Mouse (Mus musculus) gastrocnemius, postnatal 4 days (tissue): ENCODE data around the gene Gda. TPM values are rescaled to one million over a fixed set of nuclear protein-coding genes. Genes with fewer than 3 reads are reported as not detected.
A peak's percentile ranks its signal among the peaks of the same experiment; 100 is the strongest.

ENCODE experiments used
- DNase-seq, 2 experiments: peaks; one replicate each; pipeline ENCODE4 v3.0.0; 2021 to 2022; ENCODE audit warnings: low spot score in 2 of 2, mixed read lengths in 2 of 2
- long read RNA-seq, 2 experiments: library from polyadenylated mRNA; stranded (forward); transcript quantifications; one replicate each; pipeline ENCODE4 v2.0.0; 2021
- total RNA-seq, 2 experiments: library from RNA; stranded (reverse); gene quantifications; 2 replicates each; pipeline ENCODE4 v1.2.3; 2021

Gene Gda
- 1 to 10 TPM; 1.0 to 1.4 TPM for total RNA-seq
- long read RNA-seq, experiment 1, full-length matches to known transcripts: 1 of 1 reads
- long read RNA-seq, experiment 1, partial matches to known transcripts: 0 of 1 reads
- long read RNA-seq, experiment 1, other reads (novel, unspliced or antisense): 0 of 1 reads
- long read RNA-seq, experiment 2, partial matches to known transcripts: 0 of 2 reads
- long read RNA-seq, experiment 2, other reads (novel, unspliced or antisense): 2 of 2 reads

- no peak for DNase-seq
Measured at GRCm38 (mm10) chr19:21473345-21473744, at the start of gene Gda. Gene Gda, minus strand, starts transcription at chr19:21473445.

GRCm38 (mm10) chr19:21520280-21520679 lies 47.0 kb upstream of the Gda start:
- DNase-seq: no peak

GRCm38 (mm10) chr19:21510116-21510515 lies 36.9 kb upstream of the Gda start:
- DNase-seq: peak in 1 of 2 experiments; percentile 24

GRCm38 (mm10) chr19:21507561-21508232 lies 34.5 kb upstream of the Gda start:
- no peak for DNase-seq

GRCm38 (mm10) chr19:21507133-21507532 lies 33.9 kb upstream of the Gda start:
- DNase-seq: no peak

GRCm38 (mm10) chr19:21504716-21505115 lies 31.5 kb upstream of the Gda start:
- DNase-seq: no peak

GRCm38 (mm10) chr19:21499394-21499983 lies 26.2 kb upstream of the Gda start:
- DNase-seq: no peak

GRCm38 (mm10) chr19:21495817-21496216 lies 22.6 kb upstream of the Gda start:
- DNase-seq: no peak

GRCm38 (mm10) chr19:21493807-21494521 lies 20.7 kb upstream of the Gda start:
- DNase-seq: no peak

GRCm38 (mm10) chr19:21491391-21491790 lies 18.1 kb upstream of the Gda start:
- DNase-seq: no peak

- no peak for DNase-seq
Measured at GRCm38 (mm10) chr19:21487124-21487944, 14.1 kb upstream of the Gda start.

- DNase-seq: no peak
Measured at GRCm38 (mm10) chr19:21482096-21482495, 8.9 kb upstream of the Gda start.

GRCm38 (mm10) chr19:21481031-21481430 lies 7.8 kb upstream of the Gda start:
- no peak for DNase-seq

- no peak for DNase-seq
Measured at GRCm38 (mm10) chr19:21480053-21480419, 6.8 kb upstream of the Gda start.

GRCm38 (mm10) chr19:21479183-21480052 lies 6.2 kb upstream of the Gda start:
- no peak for DNase-seq

- no peak for DNase-seq
Measured at GRCm38 (mm10) chr19:21478538-21478937, 5.3 kb upstream of the Gda start.

- DNase-seq: no peak
Measured at GRCm38 (mm10) chr19:21477780-21478179, 4.5 kb upstream of the Gda start.

- DNase-seq: no peak
Measured at GRCm38 (mm10) chr19:21476782-21477181, 3.5 kb upstream of the Gda start.

GRCm38 (mm10) chr19:21472121-21472780 lies 994 bp downstream of the Gda start:
- DNase-seq: peak; percentile 17 to 33
